Mouse (Mus musculus): ENCODE measurements around the gene Nmu.

Nmu gene

GRCm38 (mm10) chr5:76306261-76306660, 57.3 kb downstream of the Nmu start:
- no peak for DNase-seq

- DNase-seq: no peak
Measured at GRCm38 (mm10) chr5:76305616-76306015, 58.0 kb downstream of the Nmu start.

GRCm38 (mm10) chr5:76304452-76305341, 58.9 kb downstream of the Nmu start, which contains the start of gene Clock:
Gene Clock, minus strand, starts transcription at chr5:76304792.
- peak; percentile 93 for DNase-seq

GRCm38 (mm10) chr5:76303745-76304451, 59.7 kb downstream of the Nmu start:
- peak; percentile 73 for DNase-seq

- no peak for DNase-seq
Measured at GRCm38 (mm10) chr5:76303379-76303744, 60.2 kb downstream of the Nmu start.

- DNase-seq: no peak
Measured at GRCm38 (mm10) chr5:76302009-76302408, 61.6 kb downstream of the Nmu start.

GRCm38 (mm10) chr5:76289234-76289691, 74.3 kb downstream of the Nmu start:
- no peak for DNase-seq

- no peak for DNase-seq
Measured at GRCm38 (mm10) chr5:76288256-76288655, 75.3 kb downstream of the Nmu start.

- no peak for DNase-seq
Measured at GRCm38 (mm10) chr5:76287062-76287461, 76.5 kb downstream of the Nmu start.

GRCm38 (mm10) chr5:76285699-76286098, 77.9 kb downstream of the Nmu start:
- DNase-seq: no peak

GRCm38 (mm10) chr5:76283890-76284289, 79.7 kb downstream of the Nmu start:
- DNase-seq: no peak
